ENCODE assay signal across 8 mouse cellular contexts in the genomic region with DNA sequence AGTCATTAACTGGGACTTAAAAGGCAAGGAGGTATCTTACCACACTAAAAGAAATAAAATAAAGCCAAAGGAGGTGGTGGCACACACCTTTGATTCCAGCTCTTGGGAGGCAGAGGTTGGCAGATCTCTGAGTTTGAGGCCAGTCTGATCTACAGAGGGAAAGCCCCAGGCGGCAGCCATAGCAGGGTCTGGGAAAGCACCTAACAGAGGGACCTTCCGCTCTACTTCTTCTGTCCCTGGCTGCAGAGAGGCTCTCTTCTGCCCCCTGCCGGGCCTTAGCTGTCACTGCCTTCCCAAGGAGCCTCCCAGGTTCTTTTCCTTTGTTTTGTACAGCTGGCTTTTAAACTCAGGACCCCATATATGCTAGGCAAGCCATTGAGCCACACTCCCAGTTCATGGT. TPM values are rescaled to one million over a fixed set of nuclear protein-coding genes. Genes with fewer than 3 reads are reported as not detected.
DNase-seq lines count a peak whose midpoint lies in the region; ATAC-seq lines count a peak whose summit lies in the region.

No protein-coding gene starts in this region.

- 0% methylated on average over 3 of the region's 3 CpGs for WGBS in forebrain, embryonic 16.5 days

- 0 out of 2 replicates have a peak overlapping the region, but pooled peaks have one; percentile 13 for H3K9ac ChIP-seq in forebrain, embryonic 16.5 days (replicated peaks; ENCODE audit: low read depth, low read length)

- no peaks in the 10 kb centered on the region for H3K36me3 ChIP-seq in forebrain, embryonic 16.5 days (ENCODE audit: control insufficient read depth, insufficient read depth)

- peaks cover 2% of the 10 kb centered on the region; the same call in 1 of the 2 replicates for H3K9me3 ChIP-seq in forebrain, embryonic 16.5 days (ENCODE audit: control insufficient read depth, low read length)

- no peaks in the 10 kb centered on the region for H3K27me3 ChIP-seq in forebrain, embryonic 16.5 days (replicated peaks; ENCODE audit: control insufficient read depth, insufficient read depth, low read length)

- H3K4me1 ChIP-seq in forebrain, embryonic 16.5 days (replicated peaks; ENCODE audit: control insufficient read depth, insufficient read depth, low read length), result no peaks in the 10 kb centered on the region

- no peak overlapping the region for H3K4me2 ChIP-seq in forebrain, embryonic 16.5 days (ENCODE audit: low read length)

- H3K27ac ChIP-seq in forebrain, embryonic 16.5 days (ENCODE audit: low read length), result no peak overlapping the region

- H3K4me3 ChIP-seq in forebrain, embryonic 16.5 days (replicated peaks; ENCODE audit: low read length), result no peak overlapping the region

- peak; percentile 47 for DNase-seq in ovary, postnatal 14 days (ENCODE audit: low spot score)
- no peak for DNase-seq in ovary, adult 18-20 months (ENCODE audit: low spot score)
- peak; percentile 48 to 64 for DNase-seq in layer of hippocampus, postnatal 10 days (ENCODE audit: low spot score in 2 of 2)
- peak; percentile 65 for DNase-seq in lung, postnatal 36 days
- DNase-seq in skeletal muscle tissue, adult 2 months (ENCODE audit: low read depth, low spot score), result peak; percentile 68

- ATAC-seq in cerebellum, adult (ENCODE audit: insufficient number of reproducible peaks, low FRiP score, low TSS enrichment), result peak; percentile 70; the same call in 1 of the 2 replicates
- peak; percentile 57 for ATAC-seq in forebrain, embryonic 16.5 days
- ATAC-seq in hematopoietic stem cell, adult 5-6 weeks (replicated peaks in 1 of 2; ENCODE audit: insufficient read depth in 1 of 2, low FRiP score in 2 of 2, low TSS enrichment in 1 of 2, low read depth in 1 of 2, poor library complexity in 2 of 2, severe bottlenecking in 2 of 2), result peak; percentile 92

RNA-seq across cellular contexts. Expression of a gene that starts 40.4 kb away (rescaled TPM):
- not detected in 2 replicates for polyA plus RNA-seq in forebrain, embryonic 16.5 days (2015; fragmentation: Nextera tagmentation; extraction: Ambion mirVana)
- not detected in 2 replicates for total RNA-seq in hematopoietic stem cell, adult 5-6 weeks (2017)
- total RNA-seq in layer of hippocampus, postnatal 10 days (2021), result not detected

RNA-seq across cellular contexts. Expression of a gene that starts 58.4 kb away (rescaled TPM):
- polyA plus RNA-seq in forebrain, embryonic 16.5 days (2015; fragmentation: Nextera tagmentation; extraction: Ambion mirVana), result 2.1 and 2.3 TPM in 2 replicates
- total RNA-seq in hematopoietic stem cell, adult 5-6 weeks (2017), result 3.8 and 7.7 TPM in 2 replicates
- 1 to 10 TPM; 2.7 to 3.2 TPM for total RNA-seq in layer of hippocampus, postnatal 10 days (2021)
